Mouse (Mus musculus): Measurements from ENCODE around the gene Inpp5a. TPM values are rescaled to one million over a fixed set of nuclear protein-coding genes. Genes with fewer than 3 reads are reported as not detected.
A peak's percentile ranks its signal among the peaks of the same experiment; 100 is the strongest.

The Inpp5a gene
- total RNA-seq, 1 experiment from 2014 or later: 60.1 TPM

DNA sequence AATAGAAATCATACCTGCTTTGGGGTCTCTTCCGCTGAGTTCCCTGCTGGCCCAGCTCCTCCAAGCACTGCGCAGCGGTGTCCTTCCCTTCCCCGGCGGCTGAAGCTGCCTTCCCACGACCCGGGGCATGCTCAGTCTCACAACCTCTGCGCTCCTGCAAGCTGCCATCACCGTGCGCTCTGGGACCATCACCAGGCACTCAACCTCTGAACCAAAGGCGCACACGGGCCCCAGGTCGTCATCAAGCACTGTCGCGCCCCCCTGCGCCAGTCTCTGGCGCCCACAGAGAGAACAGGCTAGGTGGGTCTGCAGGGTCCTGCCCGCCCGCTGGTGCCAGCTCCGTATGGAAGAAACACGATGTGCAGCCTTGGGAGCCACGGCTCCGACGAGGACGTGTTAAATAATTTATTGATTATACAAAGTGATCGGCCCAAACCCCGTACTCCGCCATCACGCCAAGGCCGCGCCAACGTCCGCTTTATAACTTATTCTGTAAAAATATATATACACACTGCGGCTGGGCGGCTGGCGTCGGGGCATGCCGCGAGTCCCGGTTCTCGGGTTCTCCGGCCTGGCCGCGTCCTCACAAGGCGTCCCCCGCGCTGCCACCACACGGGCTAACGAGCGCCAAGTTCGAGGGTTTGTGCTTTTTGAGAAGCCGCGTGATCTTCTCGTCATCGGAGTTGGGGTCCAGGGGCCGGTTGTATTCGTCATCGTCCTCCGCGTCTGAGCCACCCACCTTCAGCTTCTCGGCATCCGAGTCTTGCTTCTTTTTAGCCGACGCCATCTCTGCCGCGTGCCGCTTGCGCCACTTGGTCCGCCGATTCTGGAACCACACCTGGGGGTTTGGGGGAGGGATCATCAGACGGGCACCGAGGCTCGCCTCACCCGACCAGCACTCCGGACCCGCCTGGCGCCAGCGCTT lies 192.2 kb downstream of the Inpp5a start:
- peak; percentile 19 for DNase-seq

DNA sequence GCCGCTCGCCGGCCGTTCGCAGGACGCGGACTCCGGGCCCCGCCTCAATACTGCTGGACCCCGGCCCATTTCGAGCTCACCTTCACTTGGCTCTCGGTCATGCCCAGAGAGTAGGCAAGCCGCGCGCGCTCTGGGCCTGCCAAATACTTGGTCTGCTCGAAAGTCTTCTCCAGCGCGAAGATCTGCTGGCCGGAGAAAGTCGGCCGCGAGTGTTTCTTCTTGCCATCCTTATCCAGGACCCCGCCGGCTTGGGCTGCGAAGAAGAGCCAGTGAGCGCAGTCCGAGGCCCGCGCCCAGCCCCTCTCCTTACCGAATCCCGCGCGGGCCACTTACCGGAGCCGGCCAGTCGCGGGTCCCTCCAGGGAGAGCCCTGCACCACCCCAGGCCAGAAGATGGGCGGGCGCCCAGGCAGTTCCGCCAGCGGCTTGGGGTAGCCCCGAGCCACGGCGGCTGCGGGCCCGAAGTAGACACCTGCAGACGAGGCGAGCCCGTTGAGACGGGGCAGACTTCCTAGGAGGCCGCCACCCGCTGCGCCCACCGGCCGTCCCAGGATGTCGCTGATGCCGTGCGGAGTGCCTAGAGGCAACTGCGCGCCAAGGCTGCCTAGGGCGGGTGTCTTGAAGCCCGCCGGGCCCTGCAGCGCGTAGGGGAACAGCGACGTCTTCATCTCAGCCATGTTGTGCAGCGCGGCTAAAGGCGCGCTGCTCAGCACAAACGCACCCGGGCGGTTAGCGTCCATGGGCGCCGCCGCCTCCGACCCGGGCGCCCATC lies 193.1 kb downstream of the Inpp5a start:
- DNase-seq: peak; percentile 20

DNA sequence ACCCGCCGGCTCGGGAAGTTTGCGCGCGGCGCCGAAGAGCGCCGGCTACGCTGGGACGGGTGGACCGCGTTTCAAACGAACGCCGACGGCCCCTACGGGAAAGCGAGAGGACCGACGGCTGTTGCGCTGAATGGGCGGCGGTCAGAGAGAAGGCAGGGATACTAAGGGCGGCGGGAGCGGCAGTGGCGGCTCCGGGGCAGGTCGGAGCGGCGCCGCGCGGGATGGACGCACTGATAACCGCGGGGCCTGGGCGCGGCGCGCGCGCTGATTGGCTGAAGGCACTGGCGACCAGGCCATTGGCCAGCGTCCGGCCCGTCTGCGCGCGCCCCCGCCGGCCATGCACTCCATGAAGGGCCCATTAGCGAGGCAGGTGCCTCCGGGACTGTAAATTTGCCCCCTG lies 193.7 kb downstream of the Inpp5a start, which contains the start of gene Nkx6-2:
Gene Nkx6-2, minus strand, starts transcription at position 203 of the 400 bp plus-strand sequence.
- DNase-seq: peak; percentile 61

DNA sequence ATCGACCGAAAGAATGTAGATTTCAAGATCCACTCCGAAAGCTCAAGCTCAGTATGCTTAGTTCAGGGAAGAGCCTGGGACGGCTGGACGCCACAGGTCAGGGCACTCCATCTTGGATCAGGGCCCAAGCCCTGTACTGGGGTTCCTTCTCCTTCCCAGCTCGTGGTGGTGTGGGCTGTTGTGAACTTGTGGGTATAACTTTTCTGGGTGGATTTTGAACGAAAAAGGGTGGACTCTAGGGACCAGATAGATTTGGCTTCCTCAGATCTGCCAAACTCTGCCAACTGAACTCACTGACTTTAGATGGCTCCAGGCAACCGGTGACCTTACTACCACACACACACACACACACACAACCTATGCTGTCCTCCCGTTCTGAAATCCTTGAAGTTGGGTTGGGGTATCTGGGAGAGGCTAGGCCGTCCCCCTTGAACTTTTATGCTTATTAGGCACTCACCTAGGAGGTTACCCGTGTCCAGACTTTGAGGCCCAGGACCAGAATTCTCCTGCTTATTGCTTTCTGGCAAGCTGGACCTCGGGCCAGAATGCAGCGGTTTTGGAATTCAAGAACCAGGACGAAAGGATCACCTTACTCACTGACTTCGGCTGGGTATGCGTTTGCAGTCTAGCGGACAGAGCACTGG lies 194.3 kb downstream of the Inpp5a start:
- no peak for DNase-seq

DNA sequence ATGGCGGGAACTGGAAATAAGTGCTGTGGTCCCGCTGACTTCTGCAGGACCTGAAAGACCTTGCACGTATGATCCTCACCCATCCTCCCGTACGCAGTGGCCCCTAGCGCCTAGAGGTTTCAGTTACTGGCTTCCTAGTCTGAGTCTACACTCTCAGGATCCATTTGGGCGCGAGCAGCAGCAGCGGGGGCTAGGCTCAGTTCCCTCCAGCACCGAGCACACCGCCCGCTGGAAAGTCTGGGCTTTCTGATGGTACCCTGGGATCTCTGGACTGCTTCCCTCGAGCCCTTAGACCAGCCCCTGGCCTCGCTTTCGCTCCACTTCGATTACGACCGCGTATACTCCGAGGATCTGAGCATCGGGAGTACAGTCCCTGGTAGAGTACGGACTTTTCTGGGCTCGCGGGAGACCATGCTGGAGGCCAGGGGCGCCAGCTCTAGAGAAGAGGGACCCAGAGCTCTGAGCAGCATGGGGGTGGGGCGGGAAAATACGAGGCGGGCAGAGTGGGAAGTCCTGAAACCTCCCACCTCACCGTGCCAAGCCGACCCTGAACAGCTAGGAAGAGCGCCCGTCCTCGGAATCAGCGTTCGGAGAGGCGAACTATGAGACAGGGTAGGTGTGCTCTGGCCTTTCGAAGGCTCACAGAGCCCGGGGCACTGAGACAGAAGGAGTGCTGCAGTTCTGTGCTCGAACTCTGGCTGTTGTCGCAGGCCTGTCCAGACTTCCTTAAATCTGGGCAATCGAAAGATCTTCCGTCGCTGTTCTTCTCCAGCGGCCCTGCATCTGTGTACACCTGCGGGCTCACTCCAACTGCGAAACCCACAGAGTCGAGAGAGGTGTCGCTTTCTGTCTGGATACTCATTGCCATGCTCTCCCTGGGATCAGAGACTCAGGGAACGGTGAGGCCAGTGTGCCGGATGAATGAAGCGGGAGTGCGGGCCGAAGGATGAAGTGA lies 195.6 kb downstream of the Inpp5a start:
- no peak for DNase-seq

DNA sequence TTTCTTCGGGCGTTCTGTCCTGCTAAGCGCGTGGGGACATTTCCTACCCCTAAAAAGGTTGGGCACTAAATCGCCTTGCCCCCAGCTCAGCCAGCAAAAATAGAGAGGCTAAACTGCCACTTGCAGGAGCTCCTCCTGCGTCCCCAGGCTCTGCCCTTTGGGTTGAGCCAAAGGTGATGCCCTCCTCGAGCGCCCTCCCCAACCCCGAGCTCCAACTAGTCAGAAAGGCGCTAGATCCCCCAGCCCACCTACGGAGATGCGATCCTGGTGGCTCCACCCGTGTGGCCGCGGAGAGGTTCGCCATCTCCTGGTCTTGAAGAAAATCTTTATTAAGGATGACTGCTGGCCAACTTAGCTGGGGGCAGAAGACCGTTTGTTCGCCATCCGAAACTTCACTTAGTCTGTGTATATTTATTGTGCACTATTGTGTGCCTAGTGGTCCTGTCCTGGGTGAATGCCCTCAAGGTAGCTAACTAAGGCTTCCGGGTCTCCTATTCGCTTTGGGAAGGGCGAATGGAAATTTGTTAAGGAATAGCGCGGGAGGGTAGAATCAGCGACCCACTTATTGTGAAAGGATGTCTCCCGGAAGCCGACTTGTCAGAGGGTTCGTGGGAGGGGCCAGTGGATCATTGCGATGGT lies 196.4 kb downstream of the Inpp5a start:
- DNase-seq: no peak

DNA sequence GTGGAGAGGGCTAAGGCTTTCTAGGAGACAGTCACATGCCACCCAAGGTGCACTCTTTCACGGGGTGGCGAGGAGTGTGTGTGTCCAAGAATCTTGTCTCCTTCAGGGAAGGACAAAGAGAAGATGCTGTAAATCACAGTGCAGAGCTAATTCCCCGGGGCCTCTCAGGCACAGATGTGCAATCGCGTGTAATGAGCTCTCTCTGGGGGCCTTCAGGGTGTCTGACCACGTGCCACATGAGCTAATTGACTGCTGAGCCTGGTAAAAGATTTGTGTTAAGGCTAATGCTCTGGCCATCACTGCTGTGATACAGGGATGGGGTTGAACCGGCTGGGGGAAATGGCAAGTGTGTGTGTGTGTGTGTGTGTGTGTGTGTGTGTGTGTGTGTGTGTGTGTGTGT lies 199.0 kb downstream of the Inpp5a start:
- DNase-seq: no peak

DNA sequence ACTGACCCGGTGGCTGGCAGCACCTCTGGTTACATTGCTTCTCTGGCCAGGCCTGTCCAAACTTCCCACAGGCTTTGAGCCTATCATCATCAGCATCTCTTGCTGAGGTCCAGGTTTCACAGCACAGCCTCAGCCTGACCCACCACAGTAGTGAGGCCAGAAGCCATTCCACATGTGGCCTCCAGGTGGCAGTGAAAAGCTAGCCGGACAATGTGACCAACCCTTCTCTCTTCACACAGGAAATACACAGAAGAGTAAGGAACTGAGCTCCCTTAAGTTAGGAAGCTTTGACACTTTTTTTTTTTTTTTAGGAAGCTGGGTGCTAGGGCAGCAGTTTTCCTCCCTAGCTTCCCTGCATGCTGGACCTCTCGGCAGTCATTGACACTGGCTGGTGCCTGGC lies 201.4 kb downstream of the Inpp5a start:
- peak; percentile 61 for DNase-seq

DNA sequence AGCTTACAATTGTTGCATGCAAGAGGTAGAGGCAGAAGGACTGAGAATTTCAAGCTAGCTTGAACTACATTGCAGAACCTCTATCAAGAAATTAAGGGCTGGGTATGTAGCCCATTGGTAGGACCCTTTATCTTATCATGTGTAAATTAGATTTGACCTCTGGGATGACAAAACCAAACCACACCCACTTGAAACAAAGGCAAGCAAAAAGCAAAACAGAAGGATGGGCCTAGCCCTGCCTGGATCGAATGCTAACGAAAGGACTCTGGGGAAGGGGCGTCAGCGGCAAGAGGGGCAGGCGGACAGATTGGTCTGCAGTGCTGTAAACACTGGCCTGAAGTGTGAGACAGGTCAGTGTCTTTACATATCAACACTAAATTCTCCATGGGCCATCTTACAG lies 202.4 kb downstream of the Inpp5a start:
- DNase-seq: no peak

DNA sequence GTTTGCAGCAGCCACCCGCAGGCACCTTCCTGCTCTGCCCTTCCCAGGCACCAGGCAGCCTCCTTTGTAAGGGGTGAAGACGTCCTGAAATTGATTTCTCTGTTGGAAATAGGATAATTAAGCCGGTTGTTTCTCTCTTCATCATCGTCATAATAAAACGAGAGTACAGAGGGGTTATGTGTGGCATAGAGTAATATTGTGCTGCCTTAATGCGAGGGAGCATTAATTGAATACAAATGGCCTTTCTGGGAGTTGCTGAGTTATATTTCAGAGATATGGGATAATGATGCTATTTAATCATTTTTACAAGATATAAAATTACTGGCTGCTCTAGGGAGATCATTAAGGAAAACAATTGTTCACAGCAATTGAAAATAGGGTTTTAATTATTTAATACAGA lies 206.4 kb downstream of the Inpp5a start:
- no peak for DNase-seq

DNA sequence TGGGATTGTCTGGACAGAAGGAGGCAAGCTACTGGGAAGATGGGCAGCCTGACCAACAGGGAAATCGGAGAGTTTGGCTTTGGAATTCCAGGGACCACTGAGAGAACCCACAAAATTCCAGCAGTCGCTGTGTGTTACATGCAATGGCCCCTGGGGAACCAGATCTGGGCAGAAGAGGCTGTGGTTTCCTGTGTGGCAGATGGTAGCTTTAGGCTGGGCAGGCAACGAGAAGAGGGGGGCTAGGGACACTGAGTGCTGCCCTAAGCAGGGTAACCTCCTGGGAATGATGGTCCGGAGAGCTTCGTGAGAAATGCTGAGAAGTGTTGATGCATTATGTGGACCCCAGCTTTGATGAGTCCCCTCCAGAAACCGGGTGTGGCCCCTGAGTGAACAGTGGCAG lies 207.0 kb downstream of the Inpp5a start:
- DNase-seq: no peak

DNA sequence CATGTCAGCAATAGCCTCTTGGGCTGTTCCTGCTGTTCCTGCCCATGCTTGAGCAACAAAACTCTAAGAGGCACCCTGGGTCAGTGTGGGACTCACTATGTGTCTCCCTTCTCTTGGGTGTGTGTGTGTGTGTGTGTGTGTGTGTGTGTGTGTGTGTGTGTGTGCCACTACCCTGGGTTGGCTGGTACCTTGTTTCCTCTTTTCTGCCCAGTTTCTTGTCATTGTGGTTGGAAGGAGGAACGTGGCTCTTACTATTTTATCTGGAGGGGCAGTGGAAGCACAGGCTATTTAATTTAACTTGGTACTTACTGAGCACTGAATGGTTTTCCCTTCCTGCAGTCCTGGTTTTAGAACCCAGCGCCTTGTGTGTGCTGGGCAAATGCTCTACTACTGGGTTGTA lies 221.4 kb downstream of the Inpp5a start:
- DNase-seq: no peak

DNA sequence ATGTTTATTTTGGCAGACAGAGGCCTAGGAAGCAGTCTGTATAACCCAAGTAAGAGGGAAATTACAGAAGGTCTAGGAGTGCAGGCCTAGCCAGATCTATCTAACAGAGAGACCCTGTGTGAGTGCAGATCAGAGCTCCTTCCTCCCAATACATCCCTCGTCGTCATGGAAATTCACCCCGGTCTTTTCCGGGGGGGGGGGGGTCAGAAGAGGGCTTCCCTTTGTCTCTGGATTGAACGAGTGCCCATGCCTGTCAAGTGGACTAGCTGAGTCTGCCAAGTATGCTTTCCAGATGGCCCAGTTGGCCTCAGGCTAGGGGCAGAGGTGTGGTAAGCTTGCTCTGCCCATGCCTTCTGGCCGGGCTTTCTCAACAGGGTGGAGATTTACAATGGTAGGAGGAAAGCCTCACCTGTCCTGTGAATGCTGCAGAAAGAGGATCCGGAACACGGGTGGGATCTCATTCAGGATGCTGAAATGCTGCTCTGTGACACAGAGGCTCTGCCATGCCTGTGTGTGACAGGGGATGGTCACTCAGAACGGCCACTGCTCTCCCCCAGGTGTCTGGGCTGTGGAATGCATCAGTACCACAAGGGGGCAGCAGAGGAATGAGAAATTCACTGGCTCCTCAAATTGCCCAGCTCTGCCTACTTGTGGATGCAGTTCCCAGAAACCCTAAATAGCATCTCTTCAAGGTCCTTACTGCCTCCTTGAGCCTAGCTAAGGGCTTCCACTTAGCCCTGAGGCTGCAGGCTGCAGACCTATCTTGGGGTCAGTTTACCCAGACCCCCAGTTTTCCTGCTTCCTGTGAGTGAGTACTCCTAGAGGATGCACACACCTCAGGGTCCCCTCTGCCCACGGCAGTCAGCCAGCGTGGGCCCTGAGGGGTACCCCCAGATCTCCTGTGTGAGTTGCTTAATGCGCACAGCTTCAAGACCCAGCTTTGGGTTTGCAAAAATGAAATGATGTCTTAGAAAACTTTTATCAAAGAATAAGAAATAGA lies 227.2 kb downstream of the Inpp5a start:
- peak; percentile 80 for DNase-seq

DNA sequence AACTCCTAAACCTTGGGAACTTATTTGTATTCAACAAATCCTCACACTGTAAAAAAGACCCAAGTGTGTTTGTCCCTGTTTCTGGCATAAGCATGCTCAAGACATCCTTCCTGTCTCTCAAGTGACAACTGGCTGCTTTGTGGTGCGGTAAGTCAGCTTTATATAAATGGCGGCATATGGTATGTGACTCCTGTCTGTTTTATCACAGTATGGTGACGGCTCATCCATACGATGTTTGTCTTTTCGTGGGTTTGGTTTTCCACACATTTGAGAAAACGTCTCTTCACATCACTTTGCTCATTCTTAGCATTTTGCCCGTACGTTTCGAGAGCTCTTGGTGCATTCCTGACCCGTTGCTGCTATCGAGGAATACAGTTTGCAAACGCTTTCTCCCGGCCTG lies 233.7 kb downstream of the Inpp5a start:
- no peak for DNase-seq

DNA sequence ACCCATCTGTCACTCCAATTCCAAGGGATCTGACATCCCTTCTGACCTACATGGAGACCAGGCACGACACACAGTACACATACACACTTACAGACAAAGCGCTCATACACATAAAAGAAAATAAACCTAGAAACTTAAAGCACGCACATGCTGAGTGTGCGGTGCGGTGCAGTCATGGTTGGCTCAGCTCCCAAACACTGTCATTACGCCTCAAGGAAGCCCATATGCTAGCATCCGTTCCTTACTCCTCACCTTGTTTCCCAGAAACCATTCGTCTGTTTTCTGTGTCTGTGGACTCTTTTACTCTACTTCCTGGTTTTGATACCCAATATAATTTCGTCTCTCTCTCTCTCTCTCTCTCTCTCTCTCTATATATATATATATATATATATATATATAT lies 236.2 kb downstream of the Inpp5a start:
- DNase-seq: no peak
